Mouse (Mus musculus) heart, adult 2 months (tissue): ENCODE measurements around the gene Stx2.

ENCODE experiments used
- CTCF ChIP-seq: fragments of 200-600 bp; IDR thresholded peaks from 2 replicates; pipeline ENCODE4 v1.8.1; 2022; ENCODE audit warnings: antibody characterized with exemption, mild to moderate bottlenecking, moderate library complexity
- EP300 ChIP-seq: fragments of 200-500 bp; IDR thresholded peaks from 2 replicates; pipeline ENCODE4 v1.6.1; 2011; ENCODE audit warnings: low read depth, low read length, control low read depth; ENCODE audit not compliant: insufficient read depth
- POLR2A ChIP-seq: fragments of 200-500 bp; IDR thresholded peaks from 2 replicates; pipeline ENCODE4 v1.6.1; 2011; ENCODE audit warnings: mild to moderate bottlenecking, low read depth, low read length, control low read depth; ENCODE audit not compliant: insufficient read depth

GRCm38 (mm10) chr5:129009577-129009976, 1.2 kb upstream of the Stx2 start:
- no peak for TF ChIP-seq EP300
- TF ChIP-seq CTCF: no peak
- no peak for TF ChIP-seq POLR2A
